In genomic region chr17:48389442-48389841, GRCm38 (mm10) we compare ENCODE assay signal across 19 mouse cellular contexts. TPM values are rescaled to one million over a fixed set of nuclear protein-coding genes. Genes with fewer than 3 reads are reported as not detected.
"Had no signal": no experiment of that assay in that cellular context is flagged by ENCODE, and none has a peak within 500 bp of the region (broad histone marks: within the 10 kb centered on the region; RNA-seq: fewer than 3 reads in every experiment).

No protein-coding gene starts in this region.

- H3K4me2 ChIP-seq: neural tube, embryonic 13.5 days; neural tube, embryonic 15.5 days; stomach, embryonic 15.5 days had no signal

- H3K4me3 ChIP-seq: neural tube, embryonic 13.5 days; neural tube, embryonic 15.5 days; stomach, embryonic 15.5 days had no signal

- H3K4me1 ChIP-seq: neural tube, embryonic 13.5 days; neural tube, embryonic 15.5 days; stomach, embryonic 15.5 days had no signal

- H3K27ac ChIP-seq: neural tube, embryonic 13.5 days; neural tube, embryonic 15.5 days; stomach, embryonic 15.5 days; stomach, postnatal 0 days had no signal

- H3K9me3 ChIP-seq: neural tube, embryonic 13.5 days; neural tube, embryonic 15.5 days; stomach, embryonic 15.5 days had no signal

- H3K9ac ChIP-seq: neural tube, embryonic 13.5 days; neural tube, embryonic 15.5 days; stomach, embryonic 15.5 days had no signal

- DNase-seq: retina, postnatal 1 day; right cerebral cortex, adult 18-20 months; right cerebral cortex, postnatal 14 days; right cerebral cortex, postnatal 25 days; right cerebral cortex, postnatal 4 days; spleen, adult 18-20 months; thymus, adult 18-20 months; thymus, adult 2 months; thymus, postnatal 14 days; thymus, postnatal 25 days; thymus, postnatal 36 days; thymus, postnatal 4 days had no signal

- H3K27me3 ChIP-seq: neural tube, embryonic 13.5 days; neural tube, embryonic 15.5 days; stomach, embryonic 15.5 days had no signal

RNA-seq across cellular contexts. Expression of gene Treml1, which starts 29.7 kb away (rescaled TPM):
- polyA plus RNA-seq: neural tube, embryonic 14.5 days; small intestine, adult 2 months; stomach, postnatal 0 days had no signal

RNA-seq across cellular contexts. Expression of gene Trem2, which starts 43.2 kb away (rescaled TPM):
- polyA plus RNA-seq: small intestine, adult 2 months had no signal

RNA-seq across cellular contexts. Expression of gene Apobec2, which starts 43.3 kb away (rescaled TPM):
- total RNA-seq: neutrophil, adult 5-6 weeks had no signal
